Mouse (Mus musculus) mesoderm, embryonic 11.5 days (tissue): ENCODE results near the gene Sfi1.
"Not testable (repeated sequence)": the region's sequence is repeated elsewhere in the genome, so short reads cannot be mapped to it uniquely, and the experiment has no call there.

Experiments used
- DNase-seq: peaks from one replicate; pipeline ENCODE4 v3.0.0-alpha.2; 2012; ENCODE audit warnings: low read depth, low spot score

Gene Sfi1

GRCm38 (mm10) chr11:3193363-3193762 lies at the start of gene Sfi1:
Sfi1 (minus strand) TSS chr11:3193463.
- DNase-seq, result no peak

- no peak for DNase-seq
These were observed 49.1 kb upstream of the Sfi1 start for GRCm38 (mm10) chr11:3242395-3242794.

GRCm38 (mm10) chr11:3235277-3235676 lies 42.0 kb upstream of the Sfi1 start:
- no peak for DNase-seq

GRCm38 (mm10) chr11:3233704-3234103 lies 40.4 kb upstream of the Sfi1 start:
- DNase-seq, result no peak

GRCm38 (mm10) chr11:3232248-3232647 lies 39.0 kb upstream of the Sfi1 start:
- no peak for DNase-seq

- DNase-seq, result no peak
These were observed 33.9 kb upstream of the Sfi1 start for GRCm38 (mm10) chr11:3227113-3227512.

GRCm38 (mm10) chr11:3223105-3223504 lies 29.8 kb upstream of the Sfi1 start:
- DNase-seq, result no peak

GRCm38 (mm10) chr11:3212526-3212925 lies 19.3 kb upstream of the Sfi1 start:
- DNase-seq, result no peak

GRCm38 (mm10) chr11:3206783-3207182 lies 13.5 kb upstream of the Sfi1 start:
- DNase-seq, result no peak

- DNase-seq, result no peak
These were observed 11.9 kb upstream of the Sfi1 start for GRCm38 (mm10) chr11:3205207-3205606.

GRCm38 (mm10) chr11:3203771-3204170 lies 10.5 kb upstream of the Sfi1 start:
- DNase-seq, result no peak

GRCm38 (mm10) chr11:3202781-3203441 lies 9.6 kb upstream of the Sfi1 start:
- DNase-seq, result peak; percentile 48

GRCm38 (mm10) chr11:3202231-3202701 lies 9.0 kb upstream of the Sfi1 start, which contains the start of gene Eif4enif1:
Eif4enif1 (plus strand) TSS chr11:3202392.
- peak; percentile 96 for DNase-seq

GRCm38 (mm10) chr11:3201326-3202230 lies 8.3 kb upstream of the Sfi1 start:
- DNase-seq, result no peak

GRCm38 (mm10) chr11:3200636-3201035 lies 7.4 kb upstream of the Sfi1 start:
- DNase-seq, result not testable (repeated sequence)

- not testable (repeated sequence) for DNase-seq
These were observed 10.6 kb downstream of the Sfi1 start for GRCm38 (mm10) chr11:3182707-3183106.

- DNase-seq, result not testable (repeated sequence)
These were observed 11.3 kb downstream of the Sfi1 start for GRCm38 (mm10) chr11:3181971-3182370.

GRCm38 (mm10) chr11:3181250-3181649 lies 12.0 kb downstream of the Sfi1 start:
- DNase-seq, result peak; percentile 12

- DNase-seq, result not testable (repeated sequence)
These were observed 12.6 kb downstream of the Sfi1 start for GRCm38 (mm10) chr11:3180510-3181160.

- DNase-seq, result not testable (repeated sequence)
These were observed 13.6 kb downstream of the Sfi1 start for GRCm38 (mm10) chr11:3179726-3180092.

GRCm38 (mm10) chr11:3178968-3179725 lies 14.1 kb downstream of the Sfi1 start:
- DNase-seq, result not testable (repeated sequence)
